In genomic region chr3:30012666-30013365, GRCm38 (mm10) we compare ENCODE assay signal across 8 mouse cellular contexts.
A peak's percentile ranks its signal among the peaks of the same experiment; 100 is the strongest.
DNase-seq lines count a peak whose midpoint lies in the region; ATAC-seq and TF ChIP-seq lines count a peak whose summit lies in the region.

No protein-coding gene starts in this region.

- TF ChIP-seq CTCF in kidney, adult 2 months (conservative IDR thresholded peaks at IDR 0.05; ENCODE audit: insufficient read depth, insufficient read length, low read depth, low read length), result no peak

- peak overlapping the region; percentile 59 for H3K4me3 ChIP-seq in kidney, adult 2 months (ENCODE audit: insufficient read depth, low read depth, low read length)
- peak overlapping the region; percentile 76 for H3K4me3 ChIP-seq in lung, embryonic 15.5 days

- H3K4me2 ChIP-seq in lung, embryonic 15.5 days, result peak overlapping the region; percentile 78

- peak; percentile 71 for DNase-seq in left cerebral cortex, postnatal 4 days
- no peak for DNase-seq in left cerebral cortex, adult 9 months (ENCODE audit: low spot score in 2 of 2)
- DNase-seq in embryo, embryonic 9.5 days (ENCODE audit: extremely low spot score), result peak; percentile 87
- DNase-seq in heart, adult 9 months (ENCODE audit: low spot score in 2 of 2), result peak; percentile 81 to 83
- DNase-seq in kidney, adult 2 months, result peak; percentile 65
- DNase-seq in retina, postnatal 1 day, result peak; percentile 84
- no peak for DNase-seq in left cerebral cortex, adult 8-10 months (ENCODE audit: low spot score in 2 of 2)

- H3K9me3 ChIP-seq in lung, embryonic 15.5 days, result no peaks in the 10 kb centered on the region

- H3K27me3 ChIP-seq in kidney, adult 2 months (replicated peaks; ENCODE audit: control insufficient read depth, insufficient read depth, low read length), result no peaks in the 10 kb centered on the region
- H3K27me3 ChIP-seq in lung, embryonic 15.5 days, result no peaks in the 10 kb centered on the region

- TF ChIP-seq POLR2A in kidney, adult 2 months (IDR thresholded peaks at IDR 0.05; ENCODE audit: low read depth, low read length), result no peak

- H3K9ac ChIP-seq in lung, embryonic 15.5 days, result peak overlapping the region; percentile 95

- ATAC-seq in lung, embryonic 15.5 days (ENCODE audit: borderline replicate concordance, extremely low read depth, low FRiP score, low TSS enrichment), result peak; percentile 65

- peak overlapping the region; percentile 95 for H3K27ac ChIP-seq in kidney, adult 2 months (ENCODE audit: insufficient read depth, low read depth, low read length)
- peak overlapping the region; percentile 98 for H3K27ac ChIP-seq in lung, embryonic 15.5 days

- intact Hi-C loops in left cerebral cortex, postnatal 4 days (cut with DNase I), result no loop called here

- H3K36me3 ChIP-seq in kidney, adult 2 months (ENCODE audit: control insufficient read depth, insufficient read depth, low read length), result no peaks in the 10 kb centered on the region
- H3K36me3 ChIP-seq in lung, embryonic 15.5 days, result no peaks in the 10 kb centered on the region

- H3K4me1 ChIP-seq in kidney, adult 2 months (ENCODE audit: control insufficient read depth, insufficient read depth, low read length), result no peaks in the 10 kb centered on the region; the same call in 1 of the 2 replicates
- peaks cover 23% of the 10 kb centered on the region for H3K4me1 ChIP-seq in lung, embryonic 15.5 days

- under 1% methylated on average over 29 of the region's 29 CpGs for WGBS in kidney, adult 2 months
- under 1% methylated on average over 29 of the region's 29 CpGs for WGBS in lung, embryonic 15.5 days

Comparison
In these comparisons a context has a peak if more than half of its experiments do, and no peak if none do; other contexts are left out.
1. DNase-seq: peak in left cerebral cortex, postnatal 4 days (single experiment), embryo, embryonic 9.5 days (single experiment), heart, adult 9 months (2 of 2), kidney, adult 2 months (single experiment) and retina, postnatal 1 day (single experiment); none in left cerebral cortex, adult 9 months (0 of 2) and left cerebral cortex, adult 8-10 months (0 of 2).